Mouse (Mus musculus) skeletal muscle tissue, postnatal 0 days (tissue): ENCODE measurements around the gene Gbgt1. TPM values are rescaled to one million over a fixed set of nuclear protein-coding genes. Genes with fewer than 3 reads are reported as not detected.

Source experiments
- polyA plus RNA-seq: library from polyadenylated mRNA; unstranded; fragments of >200 nt; fragmentation: Nextera tagmentation; extraction: Ambion mirVana; gene quantifications from 2 replicates; pipeline ENCODE4 v1.2.1, GENCODE M21; 2015

The Gbgt1 gene
- 0.55 and 1.0 TPM in 2 replicates for polyA plus RNA-seq

GRCm38 (mm10) chr2:28496671-28497070, at the start of gene Gbgt1:
TSS of gene Gbgt1 (plus strand) at chr2:28496891.

DNA sequence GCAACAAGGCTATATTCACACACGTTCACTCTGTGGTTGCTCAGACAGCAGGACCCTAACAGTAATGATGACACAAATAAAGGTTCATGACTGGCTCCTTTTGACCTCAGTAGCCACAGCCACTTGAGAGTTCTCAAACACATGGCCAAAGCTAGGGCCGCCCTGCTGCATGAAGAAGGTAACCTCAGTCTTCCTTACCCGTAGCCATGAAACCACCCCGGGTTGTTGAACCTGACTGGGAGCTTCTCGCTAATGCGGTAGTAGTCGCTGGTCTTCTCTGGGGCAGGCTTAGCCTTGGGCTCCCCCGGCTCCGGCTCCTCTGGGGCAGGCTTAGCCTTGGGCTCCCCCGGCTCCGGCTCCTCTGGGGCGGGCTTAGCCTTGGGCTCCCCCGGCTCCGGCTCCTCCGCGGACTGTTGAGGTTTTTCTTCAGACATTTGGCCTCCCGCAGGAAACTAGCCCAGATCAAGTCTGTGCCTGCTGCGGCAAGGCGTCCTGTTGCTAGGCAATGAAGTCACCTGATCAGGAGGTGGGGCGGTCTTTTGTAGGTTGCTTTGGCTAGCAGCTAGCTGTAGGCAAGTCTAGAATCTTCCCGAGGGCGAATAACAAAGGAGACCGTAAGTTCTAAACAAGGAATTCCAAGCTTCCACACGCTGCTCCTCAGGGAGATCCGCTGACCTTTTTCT, 30.7 kb upstream of the Gbgt1 start, which contains the start of gene 1700007K13Rik:
TSS of gene 1700007K13Rik (minus strand) at position 497 of the 683 bp plus-strand sequence.

GRCm38 (mm10) chr2:28467860-28468485, 28.7 kb upstream of the Gbgt1 start, which contains the start of gene Mrps2:
TSS of gene Mrps2 (plus strand) at chr2:28468066.

GRCm38 (mm10) chr2:28505795-28506194, 9.1 kb downstream of the Gbgt1 start, which contains the start of gene Gm10134:
TSS of gene Gm10134 (plus strand) at chr2:28506095.

GRCm38 (mm10) chr2:28512798-28513401, 16.2 kb downstream of the Gbgt1 start, which contains the start of gene Ralgds:
TSS of gene Ralgds (plus strand) at chr2:28513125.

Other genes with a start within 250 kb of the Gbgt1 start
- gene Ppp1r26, start 50.1 kb upstream of the Gbgt1 start, polyA plus RNA-seq: 1.3 and 1.6 TPM in 2 replicates
- not detected in 2 replicates for gene 1700007K13Rik, start 30.6 kb upstream of the Gbgt1 start, polyA plus RNA-seq
- 42.1 and 44.5 TPM in 2 replicates for gene Mrps2, start 28.8 kb upstream of the Gbgt1 start, polyA plus RNA-seq
- gene Gm10134, start 9.2 kb downstream of the Gbgt1 start, polyA plus RNA-seq: 2.2 and 3.8 TPM in 2 replicates
- 33.4 and 35.1 TPM in 2 replicates for gene Ralgds, start 16.2 kb downstream of the Gbgt1 start, polyA plus RNA-seq
- gene Cel, start 66.5 kb downstream of the Gbgt1 start, polyA plus RNA-seq: not detected in 2 replicates
- gene Gtf3c5, start 86.9 kb downstream of the Gbgt1 start, polyA plus RNA-seq: 11.6 and 12.4 TPM in 2 replicates
- gene Gfi1b, start 125.1 kb downstream of the Gbgt1 start, polyA plus RNA-seq: 0.08 TPM in 1 of 2 replicates, not detected in the other
- gene Tsc1, start 144.3 kb downstream of the Gbgt1 start, polyA plus RNA-seq: 8.8 and 9.4 TPM in 2 replicates
- 0.62 and 0.94 TPM in 2 replicates for gene Spaca9, start 202.8 kb downstream of the Gbgt1 start, polyA plus RNA-seq
- gene Ak8, start 203.3 kb downstream of the Gbgt1 start, polyA plus RNA-seq: 0.21 and 0.27 TPM in 2 replicates